Mouse (Mus musculus) NIH3T3 (cell line): Measurements from ENCODE around the gene Phpt1.
A peak's percentile ranks its signal among the peaks of the same experiment; 100 is the strongest.

Experiments used
- DNase-seq: peaks from one replicate; pipeline ENCODE4 v3.0.0-alpha.2; 2012; ENCODE audit warnings: low read depth

Phpt1 gene

GRCm38 (mm10) chr2:25574579-25575431, at the start of gene Phpt1, which contains the start of gene Mamdc4:
Gene Phpt1, minus strand, starts transcription at chr2:25575224.
Gene Mamdc4, minus strand, starts transcription at chr2:25574845.
- peak; percentile 97 for DNase-seq

DNA sequence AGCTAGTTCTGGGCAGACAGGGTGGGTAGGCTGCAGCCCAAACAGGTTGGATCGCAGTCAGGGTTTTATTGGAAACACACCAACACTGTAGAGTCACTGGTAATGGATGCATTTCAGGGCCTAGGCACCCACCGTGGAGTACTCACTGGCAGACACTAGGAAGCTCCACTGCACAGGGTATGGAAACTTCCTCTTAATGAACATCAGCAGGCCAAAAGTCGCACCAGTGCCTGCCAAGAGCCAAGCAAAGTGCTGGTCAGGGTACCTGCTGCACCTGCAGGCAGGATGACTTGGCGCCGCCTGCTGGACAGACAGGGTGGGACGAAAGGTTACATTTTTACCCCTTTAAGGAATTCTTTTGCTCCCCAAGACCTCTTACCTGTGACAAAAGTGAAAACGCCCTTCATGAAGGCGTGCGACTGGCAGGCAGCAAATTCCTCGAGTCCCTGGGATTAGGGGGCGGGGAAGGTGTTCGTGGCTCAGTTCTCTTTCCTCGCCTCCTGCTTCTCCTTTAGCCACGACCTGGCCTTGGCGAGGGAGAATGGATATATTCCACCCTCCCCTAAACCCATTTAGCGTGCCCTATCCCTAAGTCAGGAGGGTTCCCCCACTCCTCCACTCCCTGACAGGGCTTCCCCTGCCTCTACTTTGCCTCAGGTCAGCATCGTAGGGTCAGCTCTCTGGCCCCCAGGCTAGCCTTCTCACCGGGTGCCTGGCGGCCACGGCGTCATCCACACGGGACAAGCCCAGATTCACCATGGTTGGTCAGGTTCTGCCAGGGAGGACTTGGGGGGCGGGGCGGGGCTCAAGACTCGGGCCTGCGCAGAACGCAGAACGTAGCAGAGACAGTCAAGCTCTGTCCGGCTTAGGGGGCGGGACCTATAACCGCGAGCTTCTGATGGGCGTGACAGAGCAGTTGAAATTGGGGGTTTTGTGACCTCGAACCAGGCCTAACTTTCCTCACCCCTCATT, 46.5 kb upstream of the Phpt1 start, which contains the start of gene Tmem141:
Gene Tmem141, minus strand, starts transcription at position 777 of the 972 bp plus-strand sequence.
- DNase-seq: peak; percentile 91

DNA sequence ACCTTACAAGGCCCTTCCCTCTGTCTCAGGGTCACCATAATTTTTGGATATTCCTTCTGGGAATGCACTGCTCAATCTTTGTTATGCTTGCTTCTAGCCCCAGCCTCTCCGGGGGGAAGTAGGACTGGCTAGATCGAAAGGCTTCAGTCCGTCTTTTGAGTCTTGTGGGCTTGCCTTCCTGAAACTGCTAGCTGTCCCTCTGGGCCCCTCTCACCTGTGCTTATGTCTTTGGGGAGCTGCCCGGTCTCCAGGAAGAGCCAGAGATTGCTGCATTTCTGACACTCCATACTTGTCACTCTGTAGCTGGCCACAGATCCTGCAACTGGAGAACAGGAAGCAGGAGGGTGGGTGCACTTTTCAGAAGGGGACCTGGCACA, 45.8 kb upstream of the Phpt1 start:
- no peak for DNase-seq

DNA sequence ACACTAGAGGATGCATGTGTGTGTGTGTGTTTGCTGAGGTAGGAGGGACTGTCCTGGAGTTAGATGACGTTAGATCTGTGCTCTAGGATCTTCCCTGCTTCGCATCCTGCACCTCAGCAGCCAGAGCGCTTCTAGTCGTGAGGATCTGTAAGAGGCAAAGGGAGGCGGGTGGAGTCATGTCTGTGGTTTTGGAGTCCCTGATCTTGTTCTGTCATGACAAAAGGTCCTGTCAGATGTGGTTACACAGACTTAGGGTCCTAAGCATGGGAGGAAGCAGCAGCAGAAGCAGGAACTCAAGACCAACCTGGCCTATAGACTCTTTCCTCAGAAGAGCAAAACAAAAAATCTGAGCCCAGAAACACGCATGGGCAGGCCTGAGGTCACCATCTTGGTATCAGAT, 45.4 kb upstream of the Phpt1 start:
- no peak for DNase-seq

DNA sequence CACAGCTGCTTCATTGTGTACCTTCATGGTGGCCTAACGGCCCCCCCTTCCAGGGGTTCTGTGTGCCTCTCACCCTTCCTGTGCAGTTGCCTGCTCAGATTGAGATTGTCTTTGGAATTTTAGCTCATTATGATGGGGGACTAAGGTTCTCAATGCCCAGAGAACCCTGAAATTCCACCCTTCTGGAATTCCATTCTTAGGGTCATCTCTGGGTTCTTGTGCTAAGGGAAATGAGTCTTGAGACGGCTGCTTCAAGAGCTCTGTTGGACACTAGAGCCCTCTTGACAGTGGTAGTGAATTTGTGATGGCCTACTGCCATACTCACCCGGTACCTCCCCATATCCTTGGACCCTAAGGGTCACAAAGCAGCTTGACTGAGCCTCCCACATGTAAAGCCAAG, 42.6 kb upstream of the Phpt1 start, which contains the start of gene Ccdc183:
Gene Ccdc183, minus strand, starts transcription at position 101 of the 400 bp plus-strand sequence.
- DNase-seq: no peak

DNA sequence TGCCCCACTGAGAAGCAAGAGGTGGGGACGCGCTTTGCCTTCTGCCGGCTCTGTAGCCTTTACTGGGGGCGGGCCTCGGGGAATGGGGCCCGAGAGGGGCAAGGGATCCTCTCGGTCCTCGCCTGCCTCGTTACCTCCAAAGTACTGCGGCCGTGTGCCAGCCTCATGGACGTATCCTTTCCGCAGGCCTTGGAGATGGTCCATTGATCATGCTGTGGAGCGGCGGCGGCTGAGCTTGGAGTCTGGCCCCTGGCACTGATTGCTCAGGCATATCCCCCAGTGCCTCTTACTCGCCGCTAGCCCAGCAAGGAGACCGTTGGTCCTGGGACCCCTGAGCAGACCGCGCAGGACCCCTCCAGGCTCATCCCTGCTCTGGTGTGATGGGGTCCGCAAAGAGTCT, 41.4 kb upstream of the Phpt1 start:
- no peak for DNase-seq

GRCm38 (mm10) chr2:25608671-25609070, 33.6 kb upstream of the Phpt1 start:
- no peak for DNase-seq

DNA sequence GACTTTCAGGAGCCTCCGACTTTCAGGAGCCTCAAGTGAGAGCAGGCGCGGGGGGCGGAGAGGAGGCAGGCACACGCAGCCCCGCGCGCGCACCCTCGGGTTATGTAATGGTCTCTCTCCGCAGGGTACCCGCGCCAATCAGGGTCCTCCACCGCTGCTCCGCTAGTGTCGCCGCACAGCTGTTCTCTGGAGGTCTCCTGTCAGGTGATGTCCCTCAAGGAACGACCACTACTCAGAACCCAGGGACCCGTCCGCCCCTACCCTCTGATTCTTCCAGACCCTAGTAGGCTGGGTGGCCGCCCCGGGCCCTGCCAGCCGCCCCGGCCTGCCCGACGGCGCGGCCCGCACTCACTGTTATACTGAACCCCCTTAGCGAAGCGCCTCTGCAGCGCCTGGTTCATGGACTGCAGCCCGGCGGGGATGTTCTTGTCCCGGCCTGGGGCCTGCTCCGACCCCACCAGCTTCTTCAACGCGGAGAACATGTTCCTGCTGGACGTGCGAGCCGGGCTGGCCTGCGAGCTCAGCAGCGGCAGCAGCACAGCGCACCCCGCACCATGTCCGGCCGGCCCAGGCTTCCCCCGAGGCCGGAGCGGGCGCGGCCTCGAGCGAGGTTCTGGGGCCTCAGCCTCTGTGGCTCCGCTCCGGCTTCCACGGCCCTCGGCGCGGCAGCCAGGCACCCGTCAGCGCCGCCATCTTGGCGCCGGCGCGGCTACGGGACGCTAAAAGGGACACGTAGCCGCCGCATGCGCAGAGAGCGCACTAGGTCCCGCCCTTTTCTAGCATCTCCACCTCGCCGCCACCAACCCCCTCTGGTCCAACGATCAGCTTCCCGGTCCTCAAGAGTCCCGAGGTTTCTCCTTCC, 33.0 kb upstream of the Phpt1 start, which contains the start of gene Rabl6:
Gene Rabl6, minus strand, starts transcription at position 761 of the 862 bp plus-strand sequence.
- DNase-seq: peak; percentile 96

DNA sequence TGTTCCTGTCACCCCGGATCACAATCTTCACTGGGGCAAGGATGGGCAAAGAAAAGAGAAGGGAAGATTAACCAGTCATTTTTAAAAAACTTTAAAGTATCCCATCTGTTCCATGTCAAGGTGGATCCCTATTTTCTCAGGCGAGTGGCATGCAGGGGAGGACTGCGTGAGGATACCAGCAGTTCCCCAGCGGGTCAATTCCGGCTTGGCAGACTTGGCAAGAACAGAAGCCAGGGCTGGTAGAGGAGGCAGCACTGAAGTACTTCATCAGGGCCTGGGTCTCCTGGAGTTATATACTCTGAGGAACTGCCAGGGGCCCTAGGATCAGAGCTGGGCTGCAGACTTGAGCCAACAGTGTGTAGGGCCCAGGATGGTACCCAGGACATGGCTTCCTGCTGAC, 27.5 kb upstream of the Phpt1 start:
- no peak for DNase-seq

DNA sequence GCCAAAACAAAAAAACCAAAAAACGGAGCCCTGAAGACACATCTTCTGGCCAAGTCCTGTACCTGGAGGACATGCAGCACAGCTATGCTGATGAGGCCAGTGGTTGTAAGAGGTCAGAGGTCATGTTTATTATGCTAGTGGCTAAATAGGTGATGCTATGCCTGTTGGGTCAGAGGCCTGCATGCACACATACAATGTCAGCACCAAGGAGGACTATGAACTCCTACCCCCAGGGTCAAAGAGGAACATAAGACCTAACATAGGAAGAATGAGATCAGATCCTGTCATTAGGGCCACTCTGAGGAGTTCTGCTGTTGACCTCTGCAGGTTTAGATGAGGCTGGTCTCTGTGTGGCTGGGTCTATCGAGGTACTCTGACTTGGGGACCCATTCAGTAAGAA, 25.0 kb upstream of the Phpt1 start:
- no peak for DNase-seq

DNA sequence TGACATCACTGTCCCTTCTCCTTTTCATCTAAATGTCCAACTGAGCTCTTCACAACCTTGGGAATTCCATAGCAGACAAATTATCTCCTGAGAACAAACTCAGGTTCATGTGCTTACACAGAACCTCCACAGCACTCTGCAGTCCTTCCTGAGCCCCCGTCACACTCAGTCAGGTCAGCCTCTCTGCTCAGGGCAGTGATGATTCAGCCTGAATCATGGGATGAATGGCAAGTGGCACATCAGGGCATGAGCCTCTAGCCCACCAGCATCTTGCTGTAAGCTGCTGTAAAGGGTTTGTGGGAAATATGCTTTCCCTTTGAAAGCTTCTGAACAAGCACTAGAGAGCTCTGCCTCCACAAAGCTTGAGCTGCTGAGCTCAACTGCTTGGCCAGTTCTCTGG, 23.7 kb upstream of the Phpt1 start:
- DNase-seq: peak; percentile 18

DNA sequence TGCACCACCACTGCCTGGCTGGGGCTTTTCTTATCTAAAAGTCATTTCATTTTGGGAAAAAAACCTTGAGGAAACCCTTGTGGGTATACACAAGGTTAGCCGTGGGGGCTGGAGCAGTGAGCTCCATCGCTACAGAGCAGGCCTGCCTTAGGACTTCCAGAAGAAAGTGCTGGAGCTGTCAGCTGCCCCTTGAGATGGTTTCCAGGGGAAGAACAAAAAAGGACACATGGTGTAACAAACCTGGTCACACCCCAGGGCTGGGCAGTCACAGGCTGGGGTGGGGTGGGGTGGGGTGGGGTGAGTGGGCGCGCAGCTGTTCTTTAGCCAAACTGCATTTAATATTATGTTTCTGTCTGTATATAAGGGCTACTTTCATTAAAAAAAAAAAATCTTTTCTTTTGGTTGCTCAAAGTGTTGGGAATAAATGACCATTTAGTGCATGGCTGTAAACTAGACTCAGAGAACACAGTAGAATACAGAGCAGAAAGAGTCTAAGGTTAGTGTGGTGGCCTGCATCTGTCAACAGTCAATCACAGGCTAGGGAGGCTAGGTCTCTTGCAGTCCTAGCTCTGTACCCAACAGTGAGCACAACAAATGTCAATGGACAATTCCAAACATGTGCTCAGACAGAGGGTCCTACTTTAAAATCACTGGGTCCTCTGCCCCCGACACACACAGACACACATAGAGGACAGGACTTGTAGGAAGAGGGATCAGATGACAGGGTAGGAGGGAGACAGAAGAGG, 21.9 kb upstream of the Phpt1 start:
- DNase-seq: no peak

DNA sequence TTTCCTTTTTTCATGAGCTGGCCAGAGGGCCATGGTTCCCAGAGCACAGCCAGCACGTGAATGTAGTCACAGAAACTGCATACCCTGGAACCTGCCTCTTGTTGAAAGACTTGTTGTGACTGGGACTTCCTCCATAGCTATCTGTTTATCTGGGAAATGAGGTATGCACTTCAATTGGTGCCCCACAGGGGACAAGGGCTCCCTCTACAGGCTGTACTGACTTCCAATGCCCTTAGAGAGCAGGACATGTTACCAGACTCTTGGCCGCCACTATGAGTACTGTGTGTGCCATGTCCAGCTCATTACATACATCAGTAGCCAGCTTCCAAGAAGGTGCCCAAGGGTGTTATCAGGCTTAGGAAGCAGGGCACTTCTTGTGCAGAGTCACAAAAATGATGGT, 16.8 kb upstream of the Phpt1 start:
- DNase-seq: peak; percentile 57

DNA sequence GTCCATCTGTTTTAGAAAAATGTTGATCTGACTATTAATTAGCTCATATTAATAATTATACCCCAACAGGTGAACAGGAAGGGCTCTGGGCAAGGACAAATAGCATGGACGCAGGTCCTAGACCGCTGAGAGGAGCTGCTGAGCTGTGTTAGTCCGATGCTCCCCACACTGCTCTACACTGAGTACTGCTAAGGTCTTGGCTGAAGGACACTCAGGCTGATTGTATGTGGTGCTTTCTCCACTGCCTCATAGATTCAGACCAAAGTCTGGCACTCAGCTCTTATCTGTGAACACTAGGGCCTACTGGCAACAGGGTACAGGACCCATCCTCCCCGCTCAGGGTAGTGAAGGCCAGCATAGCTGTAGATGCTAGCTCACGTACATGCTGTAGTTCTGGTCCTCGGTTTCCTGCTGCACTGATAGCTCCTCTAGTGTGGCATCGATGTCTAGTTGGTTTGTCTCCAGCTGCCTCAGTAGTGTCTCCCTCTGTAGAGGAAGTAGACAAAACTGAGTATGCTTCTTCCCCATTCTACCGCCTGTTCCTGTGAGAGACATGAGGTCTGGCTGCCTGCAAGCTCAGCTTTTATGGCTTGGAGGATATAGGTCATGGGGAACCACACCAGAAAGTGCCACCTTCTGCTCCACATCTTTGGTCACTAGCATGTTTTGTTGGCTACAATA, 13.3 kb upstream of the Phpt1 start:
- DNase-seq: no peak

GRCm38 (mm10) chr2:25587290-25587689, 12.3 kb upstream of the Phpt1 start:
- no peak for DNase-seq

- DNase-seq: no peak
These were observed 10.6 kb upstream of the Phpt1 start for GRCm38 (mm10) chr2:25585601-25586000.

- DNase-seq: no peak
These were observed 9.8 kb upstream of the Phpt1 start for GRCm38 (mm10) chr2:25584856-25585255.

GRCm38 (mm10) chr2:25584152-25584551, 9.1 kb upstream of the Phpt1 start:
- DNase-seq: no peak

DNA sequence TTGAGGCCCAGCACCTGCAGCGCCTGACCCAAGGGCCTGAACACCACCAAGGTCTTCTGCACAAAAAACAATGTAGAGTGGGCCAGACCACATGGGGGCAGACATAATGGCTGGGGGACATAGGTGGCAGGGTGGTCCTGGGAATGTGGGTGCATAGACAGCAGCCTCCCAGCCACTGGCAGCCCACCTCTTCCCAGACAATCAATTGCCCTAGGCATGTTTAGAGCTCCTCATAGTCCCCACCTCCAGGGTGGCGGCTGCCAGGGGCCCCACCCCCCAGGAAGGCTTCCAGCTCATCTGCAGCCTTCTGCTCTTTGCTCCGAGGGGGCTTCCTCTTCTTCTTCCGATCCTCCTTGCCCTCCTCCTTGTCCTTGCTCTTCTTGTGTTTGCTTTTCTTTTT, 8.5 kb upstream of the Phpt1 start:
- DNase-seq: no peak

DNA sequence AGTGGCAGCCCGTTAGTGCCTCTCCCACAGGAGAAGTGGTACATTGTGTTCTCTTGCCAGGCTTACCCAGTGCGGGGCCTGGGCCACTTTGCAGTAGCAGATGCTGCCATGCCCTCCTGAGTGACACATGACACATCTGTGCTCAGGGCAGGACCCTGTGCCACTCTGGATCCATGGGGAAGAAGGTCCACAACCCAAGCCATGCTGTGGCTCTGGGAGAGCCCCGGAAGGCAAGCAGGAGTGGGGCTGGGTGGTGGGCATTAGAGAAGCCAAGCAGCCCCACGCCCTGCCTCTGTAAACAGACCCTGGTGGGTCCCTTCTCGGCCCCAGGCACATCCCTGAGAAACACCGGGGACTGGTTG, 8.1 kb upstream of the Phpt1 start:
- DNase-seq: no peak
